Mouse (Mus musculus): ENCODE data around the gene Macrod2.

- TF ChIP-seq CTCF (IDR thresholded peaks at IDR 0.05; ENCODE audit: control insufficient read depth, insufficient read depth, insufficient replicate concordance, low read depth, low read length): no peak
- no peak for TF ChIP-seq POLR2A (IDR thresholded peaks at IDR 0.05; ENCODE audit: control insufficient read depth, low read depth, low read length)
Observed at GRCm38 (mm10) chr2:140592537-140593261, 197.6 kb downstream of the Macrod2 start.

Measured in testis, adult 2 months (tissue).